Mouse (Mus musculus) neural tube, embryonic 10.5 days (tissue): ENCODE measurements around the gene A930018P22Rik.

ENCODE experiments used
- DNase-seq: peaks from one replicate; pipeline ENCODE4 v3.0.0-alpha.2; 2017; ENCODE audit warnings: low spot score; ENCODE audit errors: extremely low spot score

Gene A930018P22Rik

GRCm38 (mm10) chr2:104153876-104154275 lies 31.3 kb downstream of the A930018P22Rik start:
- no peak for DNase-seq

GRCm38 (mm10) chr2:104157831-104158230 lies 35.3 kb downstream of the A930018P22Rik start:
- no peak for DNase-seq

- no peak for DNase-seq
These were observed 40.8 kb downstream of the A930018P22Rik start for GRCm38 (mm10) chr2:104163418-104163817.

GRCm38 (mm10) chr2:104163978-104164487 lies 41.5 kb downstream of the A930018P22Rik start:
- no peak for DNase-seq

GRCm38 (mm10) chr2:104165631-104166030 lies 43.1 kb downstream of the A930018P22Rik start:
- DNase-seq = no peak

GRCm38 (mm10) chr2:104167765-104168164 lies 45.2 kb downstream of the A930018P22Rik start:
- DNase-seq = no peak

- no peak for DNase-seq
These were observed 45.8 kb downstream of the A930018P22Rik start for GRCm38 (mm10) chr2:104168186-104168896.

GRCm38 (mm10) chr2:104172695-104173348 lies 50.3 kb downstream of the A930018P22Rik start:
- DNase-seq = no peak

GRCm38 (mm10) chr2:104173431-104173830 lies 50.9 kb downstream of the A930018P22Rik start:
- no peak for DNase-seq
